Mouse (Mus musculus) intestine, embryonic 15.5 days (tissue): Measurements from ENCODE around the gene Gltp. TPM values are rescaled to one million over a fixed set of nuclear protein-coding genes. Genes with fewer than 3 reads are reported as not detected.

ENCODE experiments used
- ATAC-seq: fragments of 200-750 bp; cut with Nextera tagmentation; 2 replicates; pipeline ENCODE4 v1.8.0; 2017; ENCODE audit warnings: moderate TSS enrichment, moderate library complexity
- H3K27ac ChIP-seq: fragments of 300-500 bp; sonication (generic); 2 replicates; pipeline ENCODE4 v1.5.1; 2015; ENCODE audit warnings: mild to moderate bottlenecking, inconsistent platforms
- H3K27me3 ChIP-seq: fragments of 300-500 bp; sonication (generic); replicated peaks from 2 replicates; pipeline ENCODE4 v1.6.1; 2015; ENCODE audit warnings: inconsistent platforms
- H3K36me3 ChIP-seq: fragments of 300-500 bp; sonication (generic); 2 replicates; pipeline ENCODE4 v1.6.1; 2015; ENCODE audit warnings: inconsistent platforms
- H3K4me1 ChIP-seq: fragments of 300-500 bp; sonication (generic); replicated peaks from 2 replicates; pipeline ENCODE4 v1.6.1; 2015; ENCODE audit warnings: inconsistent platforms
- H3K4me2 ChIP-seq: fragments of 300-500 bp; sonication (generic); replicated peaks from 2 replicates; pipeline ENCODE4 v1.6.1; 2015; ENCODE audit warnings: mild to moderate bottlenecking, inconsistent platforms
- H3K4me3 ChIP-seq: fragments of 300-500 bp; sonication (generic); replicated peaks from 2 replicates; pipeline ENCODE4 v1.5.1; 2015; ENCODE audit warnings: inconsistent platforms
- H3K9ac ChIP-seq: fragments of 300-500 bp; sonication (generic); 2 replicates; pipeline ENCODE4 v1.6.1; 2015; ENCODE audit warnings: inconsistent platforms
- H3K9me3 ChIP-seq: fragments of 300-500 bp; sonication (generic); 2 replicates; pipeline ENCODE4 v1.6.1; 2016; ENCODE audit warnings: inconsistent platforms
- WGBS: fragments of 180-500 bp; shearing (Covaris S2); methylation state at CpG from one replicate; pipeline ENCODE4 v1.1.7; 2015; 5-methylcytosine and 5-hydroxymethylcytosine counted together
- polyA plus RNA-seq: library from polyadenylated mRNA; unstranded; fragments of >200 nt; fragmentation: Nextera tagmentation; extraction: Ambion mirVana; gene quantifications from 2 replicates; pipeline ENCODE4 v1.2.1, GENCODE M21; 2015

Gene Gltp
- polyA plus RNA-seq, 1 experiment from 2014 or later, result 99.7 TPM

- Histone ChIP-seq H3K4me3 (no peak overlapping the region), H3K27me3 (peaks cover 8% of the 10 kb centered on the region), H3K4me1 (peaks cover 18% of the 10 kb centered on the region), H3K9me3 (no peaks in the 10 kb centered on the region), H3K36me3 (no peaks in the 10 kb centered on the region), H3K27ac (no peak overlapping the region), H3K4me2 (peak overlapping the region; percentile 24; the same call in 1 of the 2 replicates), H3K9ac (no peak overlapping the region; the same call in 1 of the 2 replicates)
- 31% methylated on average over 3 of the region's 3 CpGs for WGBS
- ATAC-seq, result no peak
Measured at GRCm38 (mm10) chr5:114651449-114651848, 39.3 kb downstream of the Gltp start.

GRCm38 (mm10) chr5:114651002-114651401 is 39.8 kb downstream of the Gltp start:
- Histone ChIP-seq H3K4me2 (peak overlapping the region; percentile 24; the same call in 1 of the 2 replicates), H3K27me3 (peaks cover 5% of the 10 kb centered on the region; the same call in 1 of the 2 replicates), H3K9ac (no peak overlapping the region; the same call in 1 of the 2 replicates), H3K36me3 (no peaks in the 10 kb centered on the region), H3K4me3 (no peak overlapping the region), H3K4me1 (peaks cover 18% of the 10 kb centered on the region), H3K9me3 (no peaks in the 10 kb centered on the region), H3K27ac (no peak overlapping the region)
- ATAC-seq, result no peak
- WGBS, result 34% methylated on average over 14 of the region's 14 CpGs

GRCm38 (mm10) chr5:114648728-114649311 is 42.0 kb downstream of the Gltp start:
- Histone ChIP-seq H3K9ac (no peak overlapping the region), H3K4me3 (no peak overlapping the region), H3K4me2 (no peak overlapping the region), H3K36me3 (no peaks in the 10 kb centered on the region), H3K9me3 (no peaks in the 10 kb centered on the region), H3K4me1 (peaks cover 18% of the 10 kb centered on the region), H3K27me3 (no peaks in the 10 kb centered on the region), H3K27ac (no peak overlapping the region)
- no peak for ATAC-seq
- WGBS, result 82% methylated on average over 11 of the region's 11 CpGs

- Histone ChIP-seq H3K4me1 (peaks cover 18% of the 10 kb centered on the region), H3K9ac (peak overlapping the region; percentile 32), H3K27ac (no peak overlapping the region), H3K4me2 (peak overlapping the region; percentile 80), H3K4me3 (peak overlapping the region; percentile 34), H3K9me3 (no peaks in the 10 kb centered on the region), H3K36me3 (no peaks in the 10 kb centered on the region), H3K27me3 (no peaks in the 10 kb centered on the region)
- peak; percentile 77 for ATAC-seq
- 3% methylated on average over 27 of the region's 27 CpGs for WGBS
Measured at GRCm38 (mm10) chr5:114647211-114647974, 43.4 kb downstream of the Gltp start.

- Histone ChIP-seq H3K9me3 (no peaks in the 10 kb centered on the region), H3K27me3 (no peaks in the 10 kb centered on the region), H3K9ac (no peak overlapping the region), H3K4me3 (no peak overlapping the region), H3K36me3 (no peaks in the 10 kb centered on the region), H3K4me2 (no peak overlapping the region), H3K4me1 (peaks cover 14% of the 10 kb centered on the region), H3K27ac (no peak overlapping the region)
- 89% methylated on average over 5 of the region's 5 CpGs for WGBS
- no peak for ATAC-seq
Measured at GRCm38 (mm10) chr5:114645916-114646315, 44.9 kb downstream of the Gltp start.

GRCm38 (mm10) chr5:114644918-114645317 is 45.9 kb downstream of the Gltp start:
- Histone ChIP-seq H3K4me3 (no peak overlapping the region), H3K27ac (no peak overlapping the region), H3K4me1 (peaks cover 11% of the 10 kb centered on the region), H3K9ac (no peak overlapping the region; the same call in 1 of the 2 replicates), H3K4me2 (no peak overlapping the region), H3K27me3 (no peaks in the 10 kb centered on the region; the same call in 1 of the 2 replicates), H3K36me3 (no peaks in the 10 kb centered on the region), H3K9me3 (no peaks in the 10 kb centered on the region)
- 43% methylated on average over 6 of the region's 6 CpGs for WGBS
- ATAC-seq, result no peak

- WGBS, result 79% methylated on average over 10 of the region's 10 CpGs
- peaks cover 4% of the 10 kb centered on the region for H3K4me1 ChIP-seq
- H3K4me3 ChIP-seq, result no peak overlapping the region
- no peaks in the 10 kb centered on the region for H3K9me3 ChIP-seq
- ATAC-seq, result no peak
- H3K36me3 ChIP-seq, result no peaks in the 10 kb centered on the region
- H3K4me2 ChIP-seq, result no peak overlapping the region
- H3K9ac ChIP-seq, result no peak overlapping the region
- H3K27me3 ChIP-seq, result peaks cover 5% of the 10 kb centered on the region; the same call in 1 of the 2 replicates
- no peak overlapping the region for H3K27ac ChIP-seq
Measured at GRCm38 (mm10) chr5:114640809-114641208, 50.0 kb downstream of the Gltp start.

- Histone ChIP-seq H3K36me3 (no peaks in the 10 kb centered on the region), H3K27me3 (peaks cover 5% of the 10 kb centered on the region; the same call in 1 of the 2 replicates), H3K9ac (no peak overlapping the region), H3K27ac (no peak overlapping the region), H3K4me3 (no peak overlapping the region), H3K9me3 (no peaks in the 10 kb centered on the region), H3K4me1 (peaks cover 4% of the 10 kb centered on the region), H3K4me2 (peak overlapping the region; percentile 57)
- peak; percentile 55 for ATAC-seq
- 22% methylated on average over 7 of the region's 7 CpGs for WGBS
Measured at GRCm38 (mm10) chr5:114639645-114639957, 51.2 kb downstream of the Gltp start.

GRCm38 (mm10) chr5:114638769-114639644 is 51.8 kb downstream of the Gltp start:
- 10% methylated on average over 22 of the region's 22 CpGs for whole genome bisulfite sequencing
- Histone ChIP-seq H3K27ac (no peak overlapping the region), H3K4me3 (no peak overlapping the region), H3K4me1 (peaks cover 4% of the 10 kb centered on the region), H3K9me3 (no peaks in the 10 kb centered on the region), H3K27me3 (peaks cover 5% of the 10 kb centered on the region; the same call in 1 of the 2 replicates), H3K4me2 (peak overlapping the region; percentile 57), H3K36me3 (no peaks in the 10 kb centered on the region), H3K9ac (no peak overlapping the region; the same call in 1 of the 2 replicates)
- peak; percentile 88 for ATAC-seq

GRCm38 (mm10) chr5:114636091-114636490 is 54.7 kb downstream of the Gltp start:
- Histone ChIP-seq H3K4me1 (peaks cover 4% of the 10 kb centered on the region), H3K4me2 (no peak overlapping the region), H3K27me3 (peaks cover 5% of the 10 kb centered on the region; the same call in 1 of the 2 replicates), H3K9me3 (no peaks in the 10 kb centered on the region), H3K27ac (no peak overlapping the region), H3K9ac (no peak overlapping the region), H3K4me3 (no peak overlapping the region), H3K36me3 (no peaks in the 10 kb centered on the region)
- WGBS, result 78% methylated on average over 25 of the region's 25 CpGs
- ATAC-seq, result no peak

- 52% methylated on average over 2 of the region's 2 CpGs for WGBS
- Histone ChIP-seq H3K9me3 (no peaks in the 10 kb centered on the region), H3K4me1 (no peaks in the 10 kb centered on the region), H3K4me2 (no peak overlapping the region), H3K27me3 (no peaks in the 10 kb centered on the region), H3K9ac (no peak overlapping the region), H3K36me3 (no peaks in the 10 kb centered on the region), H3K27ac (no peak overlapping the region), H3K4me3 (no peak overlapping the region)
- ATAC-seq, result no peak
Measured at GRCm38 (mm10) chr5:114631336-114631735, 59.4 kb downstream of the Gltp start.

- H3K4me1 ChIP-seq, result no peaks in the 10 kb centered on the region
- no peaks in the 10 kb centered on the region for H3K9me3 ChIP-seq
- H3K9ac ChIP-seq, result no peak overlapping the region
- no peak overlapping the region for H3K4me3 ChIP-seq
- WGBS, result 24% methylated on average over 3 of the region's 3 CpGs
- H3K36me3 ChIP-seq, result no peaks in the 10 kb centered on the region
- no peak overlapping the region for H3K4me2 ChIP-seq
- ATAC-seq, result no peak
- no peak overlapping the region for H3K27ac ChIP-seq
- no peaks in the 10 kb centered on the region for H3K27me3 ChIP-seq
Measured at GRCm38 (mm10) chr5:114625590-114625989, 65.2 kb downstream of the Gltp start.
